Mouse (Mus musculus): ENCODE measurements around the gene Zbtb22.

The Zbtb22 gene

GRCm38 (mm10) chr17:33965082-33965845 is 49.6 kb downstream of the Zbtb22 start:
- no peak for DNase-seq (ENCODE audit: low spot score in 2 of 2)

GRCm38 (mm10) chr17:33965846-33966550 is 50.3 kb downstream of the Zbtb22 start:
- no peak for DNase-seq (ENCODE audit: low spot score in 2 of 2)

GRCm38 (mm10) chr17:33968489-33968888 is 52.8 kb downstream of the Zbtb22 start:
- DNase-seq (ENCODE audit: low spot score in 2 of 2): peak; percentile 65 to 78

Data from spleen, postnatal 36 days (tissue).